Mouse (Mus musculus): Measurements from ENCODE around the gene Rcc2. TPM values are rescaled to one million over a fixed set of nuclear protein-coding genes. Genes with fewer than 3 reads are reported as not detected.

Gene Rcc2
- total RNA-seq, 4 experiments from 2014 or later, result 11.4 to 12.5 (median 11.9) TPM

GRCm38 (mm10) chr4:140709617-140710016 lies 9.3 kb downstream of the Rcc2 start:
- DNase-seq (ENCODE audit: low spot score), result no peak

GRCm38 (mm10) chr4:140710781-140711180 lies 10.4 kb downstream of the Rcc2 start:
- no peak for DNase-seq (ENCODE audit: low spot score)

- no peak for DNase-seq (ENCODE audit: low spot score)
Measured at GRCm38 (mm10) chr4:140711360-140711759, 11.0 kb downstream of the Rcc2 start.

GRCm38 (mm10) chr4:140713480-140714365 lies 13.4 kb downstream of the Rcc2 start:
- DNase-seq (ENCODE audit: low spot score), result peak; percentile 95

GRCm38 (mm10) chr4:140714586-140714985 lies 14.2 kb downstream of the Rcc2 start:
- DNase-seq (ENCODE audit: low spot score), result no peak

GRCm38 (mm10) chr4:140716994-140717393 lies 16.7 kb downstream of the Rcc2 start:
- no peak for DNase-seq (ENCODE audit: low spot score)

GRCm38 (mm10) chr4:140718436-140718835 lies 18.1 kb downstream of the Rcc2 start:
- DNase-seq (ENCODE audit: low spot score), result no peak

GRCm38 (mm10) chr4:140720091-140720490 lies 19.8 kb downstream of the Rcc2 start:
- DNase-seq (ENCODE audit: low spot score), result no peak

GRCm38 (mm10) chr4:140721968-140722490 lies 21.7 kb downstream of the Rcc2 start:
- no peak for DNase-seq (ENCODE audit: low spot score)

- no peak for DNase-seq (ENCODE audit: low spot score)
Measured at GRCm38 (mm10) chr4:140722710-140723109, 22.4 kb downstream of the Rcc2 start.

GRCm38 (mm10) chr4:140723192-140723591 lies 22.9 kb downstream of the Rcc2 start:
- no peak for DNase-seq (ENCODE audit: low spot score)

GRCm38 (mm10) chr4:140723801-140724200 lies 23.5 kb downstream of the Rcc2 start:
- no peak for DNase-seq (ENCODE audit: low spot score)

GRCm38 (mm10) chr4:140724739-140725138 lies 24.4 kb downstream of the Rcc2 start:
- DNase-seq (ENCODE audit: low spot score), result no peak

- DNase-seq (ENCODE audit: low spot score), result no peak
Measured at GRCm38 (mm10) chr4:140726907-140727306, 26.6 kb downstream of the Rcc2 start.

- DNase-seq (ENCODE audit: low spot score), result no peak
Measured at GRCm38 (mm10) chr4:140731654-140732053, 31.3 kb downstream of the Rcc2 start.

- DNase-seq (ENCODE audit: low spot score), result no peak
Measured at GRCm38 (mm10) chr4:140732871-140733270, 32.5 kb downstream of the Rcc2 start.

GRCm38 (mm10) chr4:140740655-140741054 lies 40.3 kb downstream of the Rcc2 start:
- no peak for DNase-seq (ENCODE audit: low spot score)

GRCm38 (mm10) chr4:140741401-140741800 lies 41.1 kb downstream of the Rcc2 start:
- DNase-seq (ENCODE audit: low spot score), result no peak

GRCm38 (mm10) chr4:140742543-140742942 lies 42.2 kb downstream of the Rcc2 start, which contains the start of gene Padi6:
Padi6 (minus strand) TSS chr4:140742643.
- no peak for DNase-seq (ENCODE audit: low spot score)

- no peak for DNase-seq (ENCODE audit: low spot score)
Measured at GRCm38 (mm10) chr4:140743086-140743485, 42.7 kb downstream of the Rcc2 start.

- no peak for DNase-seq (ENCODE audit: low spot score)
Measured at GRCm38 (mm10) chr4:140744654-140745053, 44.3 kb downstream of the Rcc2 start.

GRCm38 (mm10) chr4:140747978-140748377 lies 47.6 kb downstream of the Rcc2 start:
- no peak for DNase-seq (ENCODE audit: low spot score)

GRCm38 (mm10) chr4:140750328-140750727 lies 50.0 kb downstream of the Rcc2 start:
- no peak for DNase-seq (ENCODE audit: low spot score)
